Mouse (Mus musculus) neural tube, embryonic 14.5 days (tissue): Measurements from ENCODE around the gene Ankrd52. TPM values are rescaled to one million over a fixed set of nuclear protein-coding genes. Genes with fewer than 3 reads are reported as not detected.

ENCODE experiments used
- ATAC-seq: fragments of 200-750 bp; cut with Nextera tagmentation; 2 replicates; pipeline ENCODE4 v1.8.0; 2017; ENCODE audit warnings: low read depth, mild to moderate bottlenecking, moderate TSS enrichment, moderate library complexity
- H3K27ac ChIP-seq: fragments of 300-500 bp; sonication (generic); 2 replicates; pipeline ENCODE4 v1.5.1; 2014; ENCODE audit warnings: low read depth, mild to moderate bottlenecking, control low read depth, low read length, moderate library complexity, mixed read lengths
- H3K27me3 ChIP-seq: fragments of 300-500 bp; sonication (generic); 2 replicates; pipeline ENCODE4 v1.6.1; 2014; ENCODE audit warnings: low read length; ENCODE audit not compliant: control insufficient read depth, insufficient read depth
- H3K36me3 ChIP-seq: fragments of 300-500 bp; sonication (generic); 2 replicates; pipeline ENCODE4 v1.6.1; 2014; ENCODE audit warnings: low read length, mixed read lengths; ENCODE audit not compliant: control insufficient read depth, insufficient read depth
- H3K4me1 ChIP-seq: fragments of 300-500 bp; sonication (generic); 2 replicates; pipeline ENCODE4 v1.6.1; 2014; ENCODE audit warnings: low read length; ENCODE audit not compliant: control insufficient read depth, insufficient read depth
- H3K4me2 ChIP-seq: fragments of 300-500 bp; sonication (generic); 2 replicates; pipeline ENCODE4 v1.6.1; 2014; ENCODE audit warnings: mild to moderate bottlenecking, low read depth, low read length, control low read depth
- H3K4me3 ChIP-seq: fragments of 300-500 bp; sonication (generic); 2 replicates; pipeline ENCODE4 v1.5.1; 2014; ENCODE audit warnings: low read depth, low read length, control low read depth, mixed read lengths
- H3K9ac ChIP-seq: fragments of 300-500 bp; sonication (generic); replicated peaks from 2 replicates; pipeline ENCODE4 v1.6.1; 2014; ENCODE audit warnings: low read depth, mild to moderate bottlenecking, control low read depth, low read length, mixed read lengths
- H3K9me3 ChIP-seq: fragments of 300-500 bp; sonication (generic); 2 replicates; pipeline ENCODE4 v1.6.1; 2016; ENCODE audit warnings: low read length; ENCODE audit not compliant: control insufficient read depth
- WGBS: fragments of 180-500 bp; shearing (Covaris S2); extraction: QIAGEN DNeasy Blood & Tissue Kit; methylation state at CpG from one replicate; pipeline ENCODE4 v1.1.7; 2014; 5-methylcytosine and 5-hydroxymethylcytosine counted together
- polyA plus RNA-seq: library from polyadenylated mRNA; unstranded; fragments of >200 nt; fragmentation: Nextera tagmentation; extraction: Ambion mirVana; gene quantifications from 2 replicates; pipeline ENCODE4 v1.2.1, GENCODE M21; 2014

The Ankrd52 gene
- polyA plus RNA-seq, 1 experiment from 2014 or later, result 14.0 TPM

- Histone ChIP-seq H3K4me2 (no peak overlapping the region), H3K36me3 (peaks cover 53% of the 10 kb centered on the region), H3K9ac (0 out of 2 replicates have a peak overlapping the region, but pooled peaks have one; percentile 3), H3K9me3 (no peaks in the 10 kb centered on the region), H3K27me3 (no peaks in the 10 kb centered on the region), H3K27ac (no peak overlapping the region), H3K4me3 (no peak overlapping the region), H3K4me1 (no peaks in the 10 kb centered on the region)
- WGBS, result 81% methylated on average over 17 of the region's 17 CpGs
- no peak for ATAC-seq
These were observed 58.4 kb downstream of the Ankrd52 start for GRCm38 (mm10) chr10:128435186-128435823.

DNA sequence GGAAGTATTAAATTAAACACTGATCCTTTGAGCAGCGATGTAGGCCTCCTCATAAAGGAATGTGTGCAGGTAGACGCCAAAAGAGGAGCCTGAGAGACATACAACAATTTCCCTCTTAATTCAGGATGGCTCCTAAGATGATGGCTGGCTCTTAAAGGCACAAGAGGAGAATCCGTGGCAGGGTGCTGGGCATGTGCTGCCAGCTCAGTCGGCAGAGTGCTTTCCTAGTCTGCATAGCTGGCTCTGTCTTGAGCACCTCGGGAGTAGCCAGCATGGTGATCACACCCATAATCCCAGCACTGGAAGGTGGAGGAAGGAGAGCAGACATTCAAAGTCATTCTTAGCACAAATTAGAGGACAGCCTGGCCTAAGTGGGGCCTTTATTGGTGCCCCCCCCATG, 59.0 kb downstream of the Ankrd52 start:
- peaks cover 53% of the 10 kb centered on the region for H3K36me3 ChIP-seq
- H3K4me1 ChIP-seq, result no peaks in the 10 kb centered on the region
- 87% methylated on average over 5 of the region's 5 CpGs for WGBS
- no peak overlapping the region for H3K27ac ChIP-seq
- H3K4me3 ChIP-seq, result no peak overlapping the region
- no peaks in the 10 kb centered on the region for H3K27me3 ChIP-seq
- H3K4me2 ChIP-seq, result no peak overlapping the region
- no peak for ATAC-seq
- H3K9me3 ChIP-seq, result no peaks in the 10 kb centered on the region
- no peak overlapping the region for H3K9ac ChIP-seq

- Histone ChIP-seq H3K27ac (no peak overlapping the region), H3K4me3 (no peak overlapping the region), H3K9me3 (no peaks in the 10 kb centered on the region), H3K36me3 (peaks cover 57% of the 10 kb centered on the region), H3K4me1 (no peaks in the 10 kb centered on the region), H3K9ac (no peak overlapping the region), H3K27me3 (no peaks in the 10 kb centered on the region), H3K4me2 (no peak overlapping the region)
- ATAC-seq, result no peak
- WGBS, result 79% methylated on average over 8 of the region's 8 CpGs
These were observed 59.5 kb downstream of the Ankrd52 start for GRCm38 (mm10) chr10:128436376-128436775.

DNA sequence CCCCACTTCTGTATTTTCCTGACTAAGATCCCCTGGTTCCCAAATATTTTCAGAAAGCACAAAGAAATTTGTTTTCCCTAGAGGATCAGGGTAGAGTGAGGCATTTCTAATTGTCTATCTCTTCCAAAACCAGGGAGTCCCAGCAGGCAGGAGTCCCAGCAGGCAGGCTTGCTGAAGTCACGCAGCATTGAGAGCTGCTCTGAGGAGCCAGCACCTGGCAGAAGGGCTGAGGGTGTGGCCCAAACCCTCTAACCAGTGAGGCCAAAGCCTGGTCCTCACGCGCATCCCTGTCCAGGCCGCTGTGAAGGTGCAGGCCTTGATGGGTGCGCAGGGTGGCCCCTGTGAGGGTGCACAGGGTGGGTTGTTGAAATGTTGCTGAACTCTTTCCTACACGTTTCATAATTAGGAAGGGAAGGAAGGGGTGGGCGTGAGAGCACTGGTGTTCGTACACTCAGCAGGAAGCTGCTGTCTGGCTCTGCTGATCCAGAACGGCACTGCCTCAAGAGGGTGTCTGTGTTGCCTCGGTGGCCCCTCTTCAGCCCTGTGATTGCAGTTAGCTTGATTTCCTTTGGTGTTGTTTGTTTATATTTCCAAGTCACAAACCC, 61.9 kb downstream of the Ankrd52 start:
- H3K36me3 ChIP-seq, result peaks cover 58% of the 10 kb centered on the region
- H3K9me3 ChIP-seq, result no peaks in the 10 kb centered on the region
- 85% methylated on average over 10 of the region's 10 CpGs for whole genome bisulfite sequencing
- H3K4me1 ChIP-seq, result no peaks in the 10 kb centered on the region
- ATAC-seq, result no peak
- H3K9ac ChIP-seq, result no peak overlapping the region
- H3K27ac ChIP-seq, result no peak overlapping the region
- H3K4me3 ChIP-seq, result no peak overlapping the region
- no peak overlapping the region for H3K4me2 ChIP-seq
- H3K27me3 ChIP-seq, result no peaks in the 10 kb centered on the region

DNA sequence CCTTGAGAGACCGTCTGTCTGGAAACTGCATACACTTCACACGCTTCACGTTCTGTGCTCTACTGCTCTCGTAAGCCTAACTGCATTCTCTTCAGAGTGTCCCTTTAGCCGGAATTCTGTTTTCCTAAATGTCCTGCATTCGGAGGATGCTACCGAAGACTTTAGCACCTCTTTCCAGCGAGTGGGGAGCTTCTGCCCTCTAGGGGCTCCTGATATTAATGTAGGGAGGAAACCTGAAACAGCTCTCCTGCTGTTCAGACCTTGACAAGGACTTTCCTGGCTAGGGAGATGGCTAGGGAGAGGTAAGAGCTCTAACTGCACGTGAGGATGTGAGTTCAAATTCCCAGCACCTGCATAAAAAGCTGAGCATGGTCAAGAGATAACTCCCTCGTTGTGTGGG, 63.5 kb downstream of the Ankrd52 start:
- Histone ChIP-seq H3K9me3 (no peaks in the 10 kb centered on the region), H3K4me3 (no peak overlapping the region), H3K27ac (no peak overlapping the region), H3K36me3 (peaks cover 54% of the 10 kb centered on the region), H3K4me1 (no peaks in the 10 kb centered on the region), H3K4me2 (no peak overlapping the region), H3K9ac (no peak overlapping the region), H3K27me3 (no peaks in the 10 kb centered on the region)
- 65% methylated on average over 10 of the region's 10 CpGs for WGBS
- no peak for ATAC-seq

DNA sequence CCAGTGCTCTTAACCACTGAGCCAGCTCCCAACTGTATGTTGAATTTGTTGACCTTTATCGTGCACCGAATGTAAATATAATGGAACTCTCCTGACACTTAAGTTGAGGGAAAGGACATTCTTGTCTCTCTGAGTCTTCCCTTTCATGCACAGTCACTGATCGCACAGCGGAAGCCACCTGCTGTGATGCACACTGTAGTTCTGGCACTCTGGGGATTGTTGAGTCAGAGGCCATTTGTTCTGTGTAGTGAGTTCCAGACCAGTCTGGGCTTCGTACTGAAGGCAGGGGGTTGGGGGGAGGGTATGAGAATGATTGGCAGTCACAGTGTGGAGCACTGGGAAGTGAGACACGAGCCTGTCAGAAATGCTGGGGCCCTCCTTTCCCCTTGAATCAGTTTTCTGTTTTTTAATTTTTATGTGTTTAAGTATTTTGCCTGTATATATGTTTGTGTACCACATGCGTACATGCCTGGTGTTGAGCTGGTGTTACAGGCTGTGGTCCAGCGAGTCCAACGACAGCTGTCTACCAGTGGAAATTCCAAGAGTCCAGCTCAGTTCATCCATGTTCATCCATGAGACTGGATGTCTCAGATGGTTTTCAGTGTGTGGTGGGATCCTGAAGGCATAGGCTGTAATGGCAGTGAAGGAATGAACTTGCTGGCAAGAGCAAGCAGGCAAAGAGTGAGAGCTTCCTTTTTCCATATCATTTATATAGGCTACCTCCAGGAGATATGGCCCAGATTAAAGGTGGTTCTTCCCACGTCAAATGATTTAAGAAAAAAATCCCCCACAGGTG, 64.6 kb downstream of the Ankrd52 start:
- Histone ChIP-seq H3K36me3 (peaks cover 44% of the 10 kb centered on the region), H3K9me3 (no peaks in the 10 kb centered on the region), H3K4me2 (no peak overlapping the region), H3K4me3 (no peak overlapping the region), H3K27ac (no peak overlapping the region), H3K4me1 (no peaks in the 10 kb centered on the region), H3K27me3 (no peaks in the 10 kb centered on the region), H3K9ac (no peak overlapping the region)
- ATAC-seq, result no peak
- 87% methylated on average over 10 of the region's 10 CpGs for WGBS

DNA sequence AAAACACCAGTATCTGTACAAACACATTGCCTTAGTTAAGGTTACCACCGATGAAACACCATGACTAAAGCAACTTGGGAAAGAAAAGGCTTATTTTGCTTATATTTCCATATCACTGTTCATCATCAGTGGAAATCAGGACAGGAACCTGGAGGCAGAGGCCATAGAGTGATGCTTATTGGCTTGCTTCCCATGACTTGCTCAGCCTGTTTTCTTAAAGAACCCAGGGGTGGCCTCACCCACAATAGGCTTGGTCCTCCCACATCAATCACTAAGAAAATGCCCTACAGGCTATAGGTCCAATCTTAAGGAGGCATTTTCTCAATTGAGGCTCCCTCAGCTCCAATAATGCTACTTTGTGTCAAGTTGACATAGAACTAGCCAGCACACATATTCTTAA, 65.8 kb downstream of the Ankrd52 start:
- ATAC-seq, result no peak
- WGBS, result 85% methylated on average over 1 of the region's 1 CpGs

DNA sequence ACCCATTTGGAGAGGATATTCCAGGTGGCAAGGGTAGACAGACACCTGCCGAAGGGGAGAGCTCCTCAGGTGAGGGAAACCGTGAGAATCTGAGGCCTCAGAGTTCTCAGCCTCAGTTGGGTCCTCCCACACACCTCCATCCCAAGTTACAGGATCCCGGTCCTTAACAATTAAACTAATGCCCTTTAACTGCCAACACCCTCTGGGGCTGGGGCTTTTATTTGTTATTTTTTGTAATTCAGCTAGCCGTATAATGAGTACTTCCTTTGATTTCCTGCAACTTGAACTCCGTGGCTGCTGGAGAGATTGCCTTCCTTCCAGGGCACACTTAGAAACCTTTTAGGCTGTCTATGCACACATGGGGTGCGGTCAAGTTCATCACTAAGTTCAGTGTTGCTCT, 67.4 kb downstream of the Ankrd52 start:
- ATAC-seq, result no peak
- no peaks in the 10 kb centered on the region for H3K27me3 ChIP-seq
- no peak overlapping the region for H3K9ac ChIP-seq
- H3K36me3 ChIP-seq, result peaks cover 20% of the 10 kb centered on the region
- no peaks in the 10 kb centered on the region for H3K4me1 ChIP-seq
- H3K4me2 ChIP-seq, result no peak overlapping the region
- H3K9me3 ChIP-seq, result no peaks in the 10 kb centered on the region
- 79% methylated on average over 6 of the region's 6 CpGs for WGBS
- no peak overlapping the region for H3K4me3 ChIP-seq
- no peak overlapping the region for H3K27ac ChIP-seq

More for the DNA sequence above, 65.8 kb downstream of the Ankrd52 start:
- H3K9me3 ChIP-seq, result no peaks in the 10 kb centered on the region
- no peak overlapping the region for H3K4me3 ChIP-seq
- H3K36me3 ChIP-seq, result peaks cover 34% of the 10 kb centered on the region
- no peaks in the 10 kb centered on the region for H3K27me3 ChIP-seq
- H3K27ac ChIP-seq, result no peak overlapping the region
- no peak overlapping the region for H3K9ac ChIP-seq
- H3K4me2 ChIP-seq, result no peak overlapping the region
- no peaks in the 10 kb centered on the region for H3K4me1 ChIP-seq

DNA sequence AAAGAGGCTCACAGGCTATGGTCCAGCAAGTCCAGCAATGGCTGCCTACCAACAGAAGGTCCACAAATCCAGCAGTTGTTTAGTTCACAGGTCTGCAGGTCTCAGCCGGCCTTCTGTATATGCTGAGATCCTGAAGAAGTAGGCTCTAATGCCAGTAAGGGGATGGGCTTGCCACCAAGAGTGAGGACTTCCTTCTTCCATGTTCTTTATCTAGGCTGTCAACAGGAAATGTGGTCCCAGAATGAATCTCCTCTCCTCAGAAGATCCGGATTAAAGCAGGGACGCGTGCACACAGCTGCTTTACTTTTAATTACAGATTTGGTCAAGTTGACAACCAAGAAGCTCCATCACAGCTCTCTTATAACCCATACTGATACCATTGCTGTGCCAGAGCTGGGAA, 68.5 kb downstream of the Ankrd52 start:
- Histone ChIP-seq H3K9me3 (no peaks in the 10 kb centered on the region), H3K9ac (no peak overlapping the region), H3K4me3 (no peak overlapping the region), H3K27ac (no peak overlapping the region), H3K27me3 (no peaks in the 10 kb centered on the region), H3K36me3 (peaks cover 10% of the 10 kb centered on the region; the same call in 1 of the 2 replicates), H3K4me1 (no peaks in the 10 kb centered on the region), H3K4me2 (no peak overlapping the region)
- ATAC-seq, result no peak
- WGBS, result 79% methylated on average over 4 of the region's 4 CpGs
